Mouse (Mus musculus) gastrocnemius, postnatal 36 days (tissue): Measurements from ENCODE around the gene Slc25a12. TPM values are rescaled to one million over a fixed set of nuclear protein-coding genes. Genes with fewer than 3 reads are reported as not detected.

Source experiments
- DNase-seq, 2 experiments: peaks; one replicate each; pipeline ENCODE4 v3.0.0; 2022
- intact Hi-C: fragments of 180-260 bp; cut with DNase I; formaldehyde crosslinking; loops from one replicate; pipeline ENCODE4 v1.15.1; 2025
- total RNA-seq, 2 experiments: library from RNA; stranded (reverse); gene quantifications; 2 replicates each; pipeline ENCODE4 v1.2.3; 2021

Slc25a12 gene
- total RNA-seq, 2 experiments from 2014 or later = 386 to 403 TPM

GRCm38 (mm10) chr2:71315022-71315421, 52.5 kb downstream of the Slc25a12 start:
- intact Hi-C loops = no loop called here

GRCm38 (mm10) chr2:71314080-71314479, 53.5 kb downstream of the Slc25a12 start:
- intact Hi-C loops = no loop called here
- no peak for DNase-seq

More at GRCm38 (mm10) chr2:71315022-71315421, 52.5 kb downstream of the Slc25a12 start:
- DNase-seq = no peak

DNA sequence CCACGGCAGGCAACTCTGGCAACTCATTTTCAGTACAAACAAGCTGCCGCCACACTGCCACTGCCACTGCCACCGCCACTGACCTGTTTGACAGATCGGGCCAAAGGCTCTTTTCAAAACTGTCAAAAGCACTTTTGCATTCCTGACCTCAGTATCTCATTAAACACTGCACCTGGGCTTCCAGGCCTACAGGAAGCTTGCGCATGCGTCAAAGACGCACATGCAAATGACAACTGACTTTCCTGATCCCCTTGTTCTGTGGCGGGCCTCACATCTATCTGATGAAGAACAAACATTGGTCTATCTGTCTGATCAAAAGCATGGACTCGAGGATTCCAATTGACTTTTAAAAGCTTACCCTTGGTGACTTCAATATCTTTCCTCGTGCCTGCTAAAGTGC, 55.5 kb downstream of the Slc25a12 start:
- intact Hi-C loops = no loop called here

DNA sequence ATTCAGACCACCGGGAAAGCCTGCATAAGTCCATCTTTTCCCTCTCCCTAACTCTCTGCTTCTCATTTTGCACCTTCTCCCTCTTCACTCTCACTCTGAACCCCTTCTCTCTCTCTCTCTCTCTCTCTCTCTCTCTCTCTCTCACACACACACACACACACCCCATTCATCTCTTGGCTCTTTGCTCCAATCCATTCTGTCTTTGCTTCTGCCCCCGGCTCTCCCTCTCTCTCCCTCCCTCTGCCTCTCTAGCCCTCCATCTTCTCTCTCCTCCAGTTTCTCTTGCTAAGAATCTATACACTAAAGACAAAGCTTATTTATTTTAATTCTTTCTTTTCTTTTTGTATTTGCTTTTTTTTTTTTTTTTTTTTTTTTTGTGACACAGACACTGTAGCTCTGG, 57.8 kb downstream of the Slc25a12 start:
- no peak for DNase-seq
- intact Hi-C loops = no loop called here

More for the DNA sequence above, 55.5 kb downstream of the Slc25a12 start:
- no peak for DNase-seq

- intact Hi-C loops = no loop called here
- no peak for DNase-seq
Observed at GRCm38 (mm10) chr2:71306357-71306756, 61.2 kb downstream of the Slc25a12 start.

DNA sequence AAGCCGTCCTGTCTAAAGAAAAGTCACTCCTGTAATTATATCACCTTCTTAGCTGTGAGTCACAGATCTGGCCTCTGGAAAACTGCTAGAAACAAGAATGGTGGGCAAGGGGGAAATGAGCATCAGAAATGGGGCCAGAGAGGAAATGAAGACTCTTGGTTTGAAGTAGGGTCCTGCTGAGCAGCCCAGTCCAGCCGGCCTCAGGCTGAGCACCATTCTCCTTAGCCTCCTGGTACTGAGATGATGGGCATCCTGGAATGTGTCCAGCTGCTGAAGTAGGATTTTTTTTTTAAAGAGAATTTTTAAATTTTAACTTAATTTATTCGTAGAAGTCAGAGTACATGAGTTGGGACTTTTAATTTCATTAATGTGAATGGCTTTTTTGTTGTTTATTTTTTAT, 62.7 kb downstream of the Slc25a12 start:
- DNase-seq = no peak
- intact Hi-C loops = no loop called here

DNA sequence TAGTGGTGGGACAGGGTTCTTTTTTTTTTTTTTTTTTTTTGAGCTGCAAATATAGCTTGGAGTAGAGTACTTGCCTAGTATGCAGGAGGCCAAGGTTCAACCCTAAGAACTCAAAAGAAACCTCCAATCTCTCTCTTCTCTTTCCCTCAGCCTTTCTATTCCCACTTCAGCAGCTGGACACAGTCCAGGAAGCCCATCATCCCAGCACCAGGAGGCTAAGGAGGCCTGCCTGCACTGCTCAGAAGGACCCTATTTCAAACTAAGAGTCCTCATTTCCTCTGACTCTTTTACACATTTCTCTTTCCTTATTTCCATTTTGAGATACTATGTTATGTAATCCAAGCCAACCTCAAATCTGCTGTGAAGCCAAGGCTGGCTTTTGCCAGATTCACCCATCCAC, 64.3 kb downstream of the Slc25a12 start:
- no peak for DNase-seq
- intact Hi-C loops = no loop called here

GRCm38 (mm10) chr2:71302156-71302663, 65.3 kb downstream of the Slc25a12 start:
- no peak for DNase-seq
- intact Hi-C loops = no loop called here

GRCm38 (mm10) chr2:71298729-71299128, 68.8 kb downstream of the Slc25a12 start:
- intact Hi-C loops = no loop called here
- DNase-seq = no peak

DNA sequence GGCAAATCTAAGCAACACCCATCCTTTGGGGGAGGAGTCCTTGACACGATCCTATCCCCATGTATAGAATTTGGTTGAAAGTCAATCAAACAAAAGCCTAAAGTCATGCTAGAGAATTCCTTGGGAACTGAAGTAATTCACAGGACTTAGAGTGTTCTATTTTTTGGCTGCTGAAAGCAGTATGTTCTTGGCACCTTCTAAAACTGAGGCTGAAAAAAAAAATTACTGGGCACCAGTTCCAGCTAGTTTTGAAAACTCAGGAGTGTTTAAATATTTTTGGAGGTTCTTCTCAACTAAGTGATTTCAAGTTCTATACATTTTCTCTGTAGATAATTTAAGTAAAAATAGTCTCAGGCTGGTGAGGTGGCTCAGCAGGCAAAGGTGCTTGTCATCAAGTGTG, 70.0 kb downstream of the Slc25a12 start:
- intact Hi-C loops = no loop called here
- DNase-seq = no peak

- intact Hi-C loops = no loop called here
- no peak for DNase-seq
Observed at GRCm38 (mm10) chr2:71295844-71296243, 71.7 kb downstream of the Slc25a12 start.

DNA sequence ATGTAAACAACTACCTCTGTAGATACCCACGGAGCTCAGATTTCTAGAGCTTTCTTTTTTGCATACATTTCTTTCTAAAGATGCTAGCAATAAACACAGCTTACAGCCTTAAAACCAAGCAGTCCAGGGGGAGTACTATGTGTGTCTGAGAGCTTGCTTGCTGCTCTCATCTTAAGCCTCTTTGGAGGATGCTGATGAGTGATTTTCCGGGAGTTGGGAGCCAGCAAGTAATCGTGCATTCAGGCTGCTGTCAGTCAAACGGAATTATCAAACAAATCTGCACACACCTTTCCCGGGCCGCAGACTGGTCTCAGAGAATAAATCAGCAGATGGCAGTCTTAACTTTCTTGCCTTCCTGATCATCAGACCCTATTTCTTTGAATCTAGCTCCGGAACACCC, 73.1 kb downstream of the Slc25a12 start:
- DNase-seq = no peak
- intact Hi-C loops = no loop called here

- DNase-seq = no peak
- intact Hi-C loops = no loop called here
Observed at GRCm38 (mm10) chr2:71293983-71294382, 73.6 kb downstream of the Slc25a12 start.

DNA sequence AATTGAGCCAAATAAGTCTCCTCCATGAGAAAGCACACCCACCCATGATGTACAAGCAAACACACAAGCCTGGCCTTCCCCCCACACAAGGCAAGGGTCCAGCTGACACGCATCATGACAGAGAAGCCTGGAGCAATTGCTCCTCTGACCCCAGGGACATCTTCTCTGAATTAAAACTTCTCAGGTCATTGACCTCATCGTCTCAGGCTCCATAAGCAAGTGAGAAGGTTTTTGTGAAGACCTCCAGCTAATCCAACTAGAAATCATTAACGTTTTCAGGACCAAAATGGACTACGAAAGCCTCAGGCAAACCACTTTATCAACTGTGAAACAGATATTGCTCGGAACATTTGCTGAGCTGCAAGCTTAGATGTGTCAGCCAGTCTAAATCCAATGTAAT, 76.0 kb downstream of the Slc25a12 start:
- no peak for DNase-seq
- intact Hi-C loops = no loop called here

DNA sequence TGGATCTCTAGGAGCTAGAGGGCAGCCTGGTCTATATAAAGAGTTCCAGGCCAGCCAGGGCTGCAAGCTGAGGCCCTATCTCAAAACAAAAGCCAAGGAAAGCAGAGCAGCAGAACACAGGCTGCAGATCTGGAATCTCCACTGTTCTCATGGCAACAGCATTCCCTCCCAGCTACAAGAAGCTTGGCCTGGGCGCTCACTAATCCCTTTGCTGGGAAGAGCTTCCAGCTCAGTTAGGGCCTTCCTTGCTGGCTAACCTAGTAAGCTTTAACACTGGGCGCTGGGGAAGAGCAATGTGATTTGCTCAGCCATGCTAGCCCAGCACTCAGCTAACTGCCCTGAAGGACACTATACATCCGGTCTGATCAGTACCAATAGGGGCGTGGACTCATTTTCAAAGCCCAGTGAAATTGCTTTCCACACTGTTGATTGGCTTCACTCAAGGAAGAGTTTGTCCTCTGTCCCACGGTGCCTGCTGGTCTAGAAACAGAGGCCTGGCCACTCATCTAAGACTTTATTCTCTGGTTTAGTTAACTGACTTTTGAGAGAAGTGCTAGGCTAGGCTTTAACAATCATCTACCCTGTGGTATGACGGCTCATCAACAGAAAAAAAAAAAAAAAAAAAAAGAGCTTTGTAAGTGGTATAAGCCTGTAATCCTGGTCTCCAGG, 77.3 kb downstream of the Slc25a12 start:
- DNase-seq = no peak
- intact Hi-C loops = no loop called here

DNA sequence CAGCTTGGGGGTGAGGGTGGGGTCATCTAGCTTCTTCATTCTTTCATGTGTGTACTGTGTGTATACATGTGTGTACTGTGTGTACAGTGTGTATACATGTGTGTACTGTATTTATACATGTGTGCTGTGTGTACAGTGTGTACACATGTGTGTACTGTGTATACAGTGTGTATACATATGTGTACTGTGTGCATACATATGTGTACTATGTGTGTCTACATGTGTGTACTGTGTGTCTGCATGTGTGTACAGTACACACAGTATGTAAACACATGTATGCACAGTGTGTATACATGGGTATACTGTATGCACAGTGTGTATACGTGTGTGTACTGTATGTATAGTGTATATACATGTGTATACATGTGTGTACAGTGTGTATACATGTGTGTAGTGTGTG, 85.6 kb downstream of the Slc25a12 start:
- DNase-seq = no peak
- intact Hi-C loops = no loop called here

GRCm38 (mm10) chr2:71278791-71279775, 88.5 kb downstream of the Slc25a12 start:
- intact Hi-C loops = no loop called here
- no peak for DNase-seq

GRCm38 (mm10) chr2:71275734-71276133, 91.8 kb downstream of the Slc25a12 start:
- no peak for DNase-seq
- intact Hi-C loops = no loop called here

DNA sequence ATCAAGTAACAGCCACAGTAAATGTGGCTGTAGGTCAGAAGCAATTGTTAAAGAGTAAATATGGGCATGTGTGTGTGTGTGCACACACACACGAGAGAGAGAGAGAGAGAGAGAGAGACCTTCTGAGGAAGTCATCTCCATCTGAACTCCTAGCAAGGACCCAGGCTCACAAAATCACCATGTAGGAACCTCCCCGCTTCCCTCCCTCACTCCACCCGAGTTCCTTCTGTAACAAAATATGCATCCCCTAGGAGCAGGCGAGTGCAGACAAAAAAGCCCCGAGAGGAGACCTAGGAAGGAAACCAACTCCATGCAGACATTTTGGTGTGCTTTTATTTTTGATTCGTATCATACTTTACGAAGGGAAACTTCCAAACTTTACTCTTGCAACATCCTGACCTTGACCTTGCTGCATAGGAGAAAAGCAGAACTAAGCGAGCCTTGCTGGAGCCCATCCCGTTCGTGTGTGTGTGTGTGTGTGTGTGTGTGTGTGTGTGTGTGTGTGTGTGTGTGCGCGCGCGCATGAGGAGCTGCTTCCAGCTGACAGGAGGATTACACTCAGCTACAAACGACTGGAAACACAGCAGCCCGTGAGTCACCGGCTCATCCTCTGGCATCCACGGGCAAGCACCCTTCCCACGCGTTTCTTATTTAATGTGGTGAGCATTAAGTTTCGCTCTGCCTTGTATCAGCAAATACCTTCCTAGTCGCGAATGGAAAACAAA, 93.4 kb downstream of the Slc25a12 start:
- DNase-seq = peak; percentile 37 to 41
- intact Hi-C loops = no loop called here

- intact Hi-C loops = no loop called here
Observed at GRCm38 (mm10) chr2:71270085-71270484, 97.5 kb downstream of the Slc25a12 start.

DNA sequence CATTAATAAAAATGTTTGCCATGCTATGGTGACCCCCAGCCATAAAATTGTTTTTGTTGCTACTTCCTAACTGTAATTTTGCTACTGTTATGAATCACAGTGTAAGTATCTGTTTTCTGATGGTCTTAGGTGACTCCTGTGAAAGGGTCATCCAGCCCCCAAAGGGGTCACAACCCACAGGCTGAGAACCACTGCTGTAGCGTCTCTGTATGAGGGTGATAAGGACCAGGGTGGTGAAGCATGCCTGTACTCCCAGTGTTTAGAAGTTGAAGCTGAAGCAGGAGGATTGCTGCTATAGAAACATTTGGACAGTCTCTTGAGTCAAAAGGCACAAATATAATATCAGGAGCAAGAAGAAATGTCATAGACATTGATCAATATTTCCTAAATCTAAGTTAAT, 98.2 kb downstream of the Slc25a12 start:
- intact Hi-C loops = no loop called here
- DNase-seq = no peak

More at GRCm38 (mm10) chr2:71270085-71270484, 97.5 kb downstream of the Slc25a12 start:
- DNase-seq = no peak
